Mouse (Mus musculus) midbrain, embryonic 11.5 days (tissue): ENCODE data around the gene Prkcb. TPM values are rescaled to one million over a fixed set of nuclear protein-coding genes. Genes with fewer than 3 reads are reported as not detected.

Experiments
- ATAC-seq: fragments of 200-750 bp; cut with Nextera tagmentation; 2 replicates; pipeline ENCODE4 v1.8.0; 2017; ENCODE audit warnings: moderate TSS enrichment, moderate library complexity; ENCODE audit not compliant: low FRiP score
- DNase-seq: peaks from one replicate; pipeline ENCODE4 v3.0.0; 2015; ENCODE audit warnings: low spot score; ENCODE audit errors: missing footprints
- H3K27ac ChIP-seq: fragments of 300-500 bp; sonication (generic); 2 replicates; pipeline ENCODE4 v1.5.1; 2014; ENCODE audit warnings: low read depth, low read length
- H3K27me3 ChIP-seq: fragments of 300-500 bp; sonication (generic); 2 replicates; pipeline ENCODE4 v1.6.1; 2014; ENCODE audit warnings: mild to moderate bottlenecking, low read length, moderate library complexity, mixed read lengths; ENCODE audit not compliant: control insufficient read depth, insufficient read depth
- H3K36me3 ChIP-seq: fragments of 300-500 bp; sonication (generic); 2 replicates; pipeline ENCODE4 v1.6.1; 2014; ENCODE audit warnings: mild to moderate bottlenecking, low read length, moderate library complexity, mixed read lengths; ENCODE audit not compliant: control insufficient read depth, insufficient read depth
- H3K4me1 ChIP-seq: fragments of 300-500 bp; sonication (generic); 2 replicates; pipeline ENCODE4 v1.6.1; 2014; ENCODE audit warnings: low read length; ENCODE audit not compliant: control insufficient read depth, insufficient read depth
- H3K4me2 ChIP-seq: fragments of 300-500 bp; sonication (generic); 2 replicates; pipeline ENCODE4 v1.6.1; 2014; ENCODE audit warnings: mild to moderate bottlenecking, moderate library complexity
- H3K4me3 ChIP-seq: fragments of 300-500 bp; sonication (generic); 2 replicates; pipeline ENCODE4 v1.5.1; 2014; ENCODE audit warnings: low read depth, low read length
- H3K9ac ChIP-seq: fragments of 300-500 bp; sonication (generic); 2 replicates; pipeline ENCODE4 v1.6.1; 2014; ENCODE audit warnings: low read length
- H3K9me3 ChIP-seq: fragments of 300-500 bp; sonication (generic); 2 replicates; pipeline ENCODE4 v1.6.1; 2016; ENCODE audit warnings: low read length; ENCODE audit not compliant: control insufficient read depth
- WGBS: fragments of 180-500 bp; shearing (Covaris S2); extraction: QIAGEN DNeasy Blood & Tissue Kit; methylation state at CpG from one replicate; pipeline ENCODE4 v1.1.7; 2014; 5-methylcytosine and 5-hydroxymethylcytosine counted together
- polyA plus RNA-seq: library from polyadenylated mRNA; unstranded; fragments of >200 nt; fragmentation: Nextera tagmentation; extraction: Ambion mirVana; gene quantifications from 2 replicates; pipeline ENCODE4 v1.2.1, GENCODE M21; 2014

Gene Prkcb
- polyA plus RNA-seq, 1 experiment from 2014 or later = 17.9 TPM

DNA sequence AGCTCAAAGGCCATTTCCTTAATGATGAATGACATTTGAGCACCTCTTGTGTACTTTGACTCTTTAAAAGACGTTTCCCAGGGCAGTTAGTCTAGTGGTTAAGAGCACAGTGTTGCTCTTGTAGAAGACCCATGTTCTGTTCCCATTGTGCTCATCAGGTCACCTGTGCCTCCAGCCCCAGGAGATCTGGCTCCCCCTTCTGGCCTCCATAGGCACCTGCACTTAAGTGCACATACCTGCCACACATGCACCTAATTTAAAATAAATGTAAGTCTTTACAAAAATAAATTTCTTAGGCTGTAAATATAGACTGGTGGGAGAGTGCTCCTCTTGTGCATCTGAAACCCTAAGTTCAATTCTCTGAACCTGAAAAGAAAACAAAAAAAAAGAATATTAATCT, 335.2 kb downstream of the Prkcb start:
- H3K27me3 ChIP-seq = no peaks in the 10 kb centered on the region; the same call in 1 of the 2 replicates
- no peaks in the 10 kb centered on the region for H3K9me3 ChIP-seq
- 61% methylated on average over 1 of the region's 1 CpGs for WGBS
- no peak for DNase-seq
- H3K36me3 ChIP-seq = no peaks in the 10 kb centered on the region
- H3K27ac ChIP-seq = no peak overlapping the region
- no peak overlapping the region for H3K4me3 ChIP-seq
- H3K4me1 ChIP-seq = peaks cover 11% of the 10 kb centered on the region
- no peak overlapping the region for H3K9ac ChIP-seq
- no peak overlapping the region for H3K4me2 ChIP-seq
- ATAC-seq = no peak

DNA sequence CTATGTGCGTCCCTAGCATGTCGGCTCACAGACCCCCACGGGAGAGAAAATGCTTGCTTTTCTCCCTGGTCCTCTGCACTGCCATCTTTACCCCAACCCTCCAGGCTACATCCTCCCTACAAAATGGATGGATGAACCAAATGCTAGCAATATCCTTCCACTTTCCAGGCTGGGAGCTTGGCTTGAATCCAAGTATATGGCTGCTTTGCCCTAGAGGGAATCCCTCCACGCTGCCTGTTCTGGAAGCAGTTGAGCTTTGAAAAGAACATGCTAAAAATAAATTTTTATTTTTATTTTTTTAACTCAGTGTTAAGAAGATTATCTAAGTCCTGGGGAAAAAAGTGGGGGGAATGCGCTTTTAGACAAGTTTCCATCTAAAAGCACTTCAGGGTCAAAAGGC, 339.5 kb downstream of the Prkcb start:
- Histone ChIP-seq H3K27ac (no peak overlapping the region), H3K36me3 (no peaks in the 10 kb centered on the region), H3K9me3 (no peaks in the 10 kb centered on the region), H3K9ac (no peak overlapping the region), H3K27me3 (no peaks in the 10 kb centered on the region), H3K4me3 (no peak overlapping the region), H3K4me1 (peaks cover under 1% of the 10 kb centered on the region; the same call in 1 of the 2 replicates), H3K4me2 (no peak overlapping the region)
- DNase-seq = no peak
- no peak for ATAC-seq
- WGBS = 92% methylated on average over 5 of the region's 5 CpGs

DNA sequence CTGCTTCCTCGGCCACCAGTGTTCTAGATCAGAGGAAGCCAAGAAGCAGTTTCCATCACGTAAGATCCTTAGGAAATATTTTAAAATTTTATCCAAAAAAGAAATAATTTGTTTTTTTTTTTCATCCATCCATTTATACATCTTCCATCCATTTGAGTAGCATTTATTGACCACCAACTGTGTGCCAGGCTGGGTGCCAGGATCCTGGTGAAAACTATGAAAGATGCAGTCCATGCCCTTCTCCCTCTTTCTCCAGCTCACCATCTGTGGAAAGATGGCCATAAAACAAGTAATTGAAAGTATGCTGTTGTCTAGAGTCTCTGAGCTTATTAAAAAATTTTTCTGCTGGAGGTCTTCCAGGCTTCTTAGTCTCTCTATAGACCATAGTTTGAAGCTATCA, 341.8 kb downstream of the Prkcb start:
- Histone ChIP-seq H3K9ac (no peak overlapping the region), H3K4me2 (no peak overlapping the region), H3K27ac (no peak overlapping the region), H3K9me3 (no peaks in the 10 kb centered on the region), H3K27me3 (no peaks in the 10 kb centered on the region), H3K4me3 (no peak overlapping the region), H3K36me3 (no peaks in the 10 kb centered on the region), H3K4me1 (no peaks in the 10 kb centered on the region)
- ATAC-seq = no peak
- DNase-seq = no peak
- WGBS = 89% methylated on average over 2 of the region's 2 CpGs

DNA sequence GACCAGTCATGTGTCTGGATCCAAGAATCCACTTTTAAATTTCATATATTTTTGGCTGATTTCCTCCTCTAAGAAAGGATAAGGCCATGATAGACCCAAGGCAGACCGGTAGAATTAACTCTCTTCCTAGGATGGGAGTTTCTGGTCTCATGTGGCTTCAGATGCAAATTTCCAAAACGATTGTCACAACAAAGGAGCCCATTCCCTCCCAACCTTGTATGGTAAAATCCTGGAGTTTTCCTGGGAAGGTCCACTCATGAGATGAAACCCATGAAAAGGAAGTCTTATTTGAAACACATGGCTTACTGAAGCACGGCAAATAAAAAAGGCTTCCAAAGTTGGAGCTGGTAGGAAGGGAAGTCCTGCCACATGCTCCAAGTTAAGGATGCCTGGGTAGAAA, 342.6 kb downstream of the Prkcb start:
- no peaks in the 10 kb centered on the region for H3K27me3 ChIP-seq
- ATAC-seq = no peak
- DNase-seq = no peak
- H3K4me1 ChIP-seq = no peaks in the 10 kb centered on the region
- H3K4me3 ChIP-seq = no peak overlapping the region
- H3K4me2 ChIP-seq = no peak overlapping the region
- WGBS = 71% methylated on average over 3 of the region's 3 CpGs
- H3K27ac ChIP-seq = no peak overlapping the region
- no peak overlapping the region for H3K9ac ChIP-seq
- no peaks in the 10 kb centered on the region for H3K9me3 ChIP-seq
- no peaks in the 10 kb centered on the region for H3K36me3 ChIP-seq

DNA sequence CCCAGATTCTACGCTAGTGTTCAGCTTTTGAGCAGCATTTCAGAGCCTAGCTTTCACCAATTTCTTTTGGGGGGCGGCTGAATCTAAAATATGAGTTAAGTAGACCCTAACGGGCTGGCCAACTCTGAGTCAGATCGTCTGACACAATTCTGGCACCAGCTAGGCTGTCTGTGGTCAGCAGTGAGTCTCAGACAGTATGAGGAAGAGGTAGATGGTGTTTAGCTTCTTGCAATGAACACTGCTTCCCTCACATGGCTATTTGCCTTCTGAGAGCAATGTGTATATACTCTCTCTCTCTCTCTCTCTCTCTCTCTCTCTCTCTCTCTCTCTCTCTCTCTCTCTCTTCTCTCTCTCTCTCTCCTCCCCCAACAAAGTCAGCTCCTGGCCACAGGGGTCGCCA, 344.4 kb downstream of the Prkcb start:
- H3K36me3 ChIP-seq = no peaks in the 10 kb centered on the region
- H3K4me3 ChIP-seq = no peak overlapping the region
- DNase-seq (no peak), ATAC-seq (no peak)
- no peak overlapping the region for H3K4me2 ChIP-seq
- no peaks in the 10 kb centered on the region for H3K4me1 ChIP-seq
- 83% methylated on average over 5 of the region's 5 CpGs for WGBS
- no peak overlapping the region for H3K9ac ChIP-seq
- no peaks in the 10 kb centered on the region for H3K9me3 ChIP-seq
- no peaks in the 10 kb centered on the region for H3K27me3 ChIP-seq
- H3K27ac ChIP-seq = no peak overlapping the region

DNA sequence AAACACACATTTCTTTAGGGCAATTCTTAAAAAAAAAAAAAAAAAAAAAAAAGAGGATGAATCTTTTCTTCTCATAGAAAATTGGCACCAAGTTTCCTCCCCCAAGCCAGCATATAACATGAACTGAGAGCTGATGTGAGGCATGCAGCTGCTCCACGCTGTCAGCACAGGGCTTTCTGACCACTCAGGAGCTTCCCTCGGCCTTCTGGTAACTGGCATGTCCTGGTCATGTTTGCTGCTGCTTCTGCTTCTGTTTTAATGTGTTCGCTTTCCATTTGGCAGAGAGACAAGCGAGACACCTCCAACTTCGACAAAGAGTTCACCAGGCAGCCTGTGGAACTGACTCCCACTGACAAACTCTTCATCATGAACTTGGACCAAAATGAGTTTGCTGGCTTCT, 344.9 kb downstream of the Prkcb start:
- 86% methylated on average over 5 of the region's 5 CpGs for WGBS
- Histone ChIP-seq H3K4me3 (no peak overlapping the region), H3K27ac (no peak overlapping the region), H3K9ac (no peak overlapping the region), H3K36me3 (no peaks in the 10 kb centered on the region), H3K9me3 (no peaks in the 10 kb centered on the region), H3K4me1 (no peaks in the 10 kb centered on the region), H3K27me3 (no peaks in the 10 kb centered on the region), H3K4me2 (no peak overlapping the region)
- ATAC-seq (no peak), DNase-seq (no peak)

DNA sequence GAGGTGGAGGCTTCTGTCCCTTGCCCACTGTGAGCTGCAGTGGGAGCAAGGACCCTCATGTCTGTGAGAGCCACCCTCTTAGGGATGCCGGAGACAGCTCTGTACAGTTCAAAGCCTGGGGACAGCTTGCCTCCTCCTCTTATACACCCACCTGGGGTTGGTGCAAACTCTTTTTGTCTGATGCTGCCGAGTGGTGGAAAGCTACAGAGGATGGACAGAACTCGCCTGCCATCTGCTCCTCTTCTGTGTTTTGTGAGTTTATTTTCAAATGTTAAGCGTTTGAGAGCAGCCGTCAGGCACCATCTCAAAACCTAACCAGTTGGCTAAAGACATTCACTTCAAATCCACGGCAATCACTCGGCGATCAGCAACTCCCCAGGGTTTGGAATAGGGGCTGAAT, 355.1 kb downstream of the Prkcb start:
- ATAC-seq = no peak

DNA sequence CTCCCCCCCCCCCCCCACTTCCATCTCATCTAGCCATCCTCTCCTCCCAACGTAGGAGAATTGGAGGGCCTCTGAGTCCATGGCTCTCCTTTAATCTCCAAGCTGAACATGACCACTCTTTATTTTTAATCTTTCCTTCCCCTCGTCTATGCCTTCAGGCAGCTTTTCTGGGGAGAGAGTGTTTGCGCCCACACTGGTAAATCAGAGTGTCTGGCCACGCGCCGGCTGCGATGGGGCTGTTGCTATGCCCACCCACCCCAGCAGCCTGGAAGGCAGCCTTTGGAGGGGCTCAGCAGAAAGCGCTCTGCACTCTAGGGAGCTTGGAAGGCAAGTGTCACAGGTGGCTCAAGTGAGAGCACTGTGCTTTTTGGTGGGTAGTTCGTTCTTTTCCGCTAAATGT, 360.8 kb downstream of the Prkcb start:
- ATAC-seq (no peak), DNase-seq (no peak)
- Histone ChIP-seq H3K27me3 (no peaks in the 10 kb centered on the region), H3K4me1 (no peaks in the 10 kb centered on the region), H3K4me2 (no peak overlapping the region), H3K9me3 (no peaks in the 10 kb centered on the region), H3K9ac (no peak overlapping the region), H3K27ac (no peak overlapping the region), H3K36me3 (no peaks in the 10 kb centered on the region), H3K4me3 (no peak overlapping the region)
- WGBS = 80% methylated on average over 10 of the region's 10 CpGs

More for the DNA sequence above, 355.1 kb downstream of the Prkcb start:
- H3K27ac ChIP-seq = no peak overlapping the region
- WGBS = 89% methylated on average over 8 of the region's 8 CpGs
- H3K4me1 ChIP-seq = no peaks in the 10 kb centered on the region
- no peak overlapping the region for H3K4me3 ChIP-seq
- no peaks in the 10 kb centered on the region for H3K36me3 ChIP-seq
- no peaks in the 10 kb centered on the region for H3K27me3 ChIP-seq
- no peak for DNase-seq
- no peak overlapping the region for H3K4me2 ChIP-seq
- no peaks in the 10 kb centered on the region for H3K9me3 ChIP-seq
- H3K9ac ChIP-seq = no peak overlapping the region

DNA sequence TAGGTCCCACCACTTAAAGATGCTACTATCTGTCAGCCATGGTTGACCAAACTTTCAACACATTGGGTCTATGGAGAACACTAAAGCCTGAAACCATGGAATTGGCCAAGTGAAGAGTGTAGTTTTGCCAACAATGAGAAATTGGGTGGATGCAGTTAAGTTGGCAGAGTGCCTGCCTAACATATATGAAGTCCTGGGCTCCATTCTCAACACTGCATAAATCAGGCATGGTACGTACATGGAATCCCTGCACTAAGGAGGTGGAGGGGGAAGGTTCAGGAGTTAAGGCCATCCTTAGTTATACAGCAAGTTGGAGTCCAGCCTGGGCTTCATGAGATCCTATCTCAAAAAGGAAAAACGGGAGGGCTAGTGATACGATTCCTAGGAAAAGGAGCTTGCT, 364.0 kb downstream of the Prkcb start:
- Histone ChIP-seq H3K27ac (no peak overlapping the region), H3K9ac (no peak overlapping the region), H3K4me1 (no peaks in the 10 kb centered on the region), H3K9me3 (no peaks in the 10 kb centered on the region), H3K36me3 (no peaks in the 10 kb centered on the region), H3K27me3 (no peaks in the 10 kb centered on the region), H3K4me3 (no peak overlapping the region), H3K4me2 (no peak overlapping the region)
- no peak for ATAC-seq
- no peak for DNase-seq
- WGBS = 86% methylated on average over 3 of the region's 3 CpGs

DNA sequence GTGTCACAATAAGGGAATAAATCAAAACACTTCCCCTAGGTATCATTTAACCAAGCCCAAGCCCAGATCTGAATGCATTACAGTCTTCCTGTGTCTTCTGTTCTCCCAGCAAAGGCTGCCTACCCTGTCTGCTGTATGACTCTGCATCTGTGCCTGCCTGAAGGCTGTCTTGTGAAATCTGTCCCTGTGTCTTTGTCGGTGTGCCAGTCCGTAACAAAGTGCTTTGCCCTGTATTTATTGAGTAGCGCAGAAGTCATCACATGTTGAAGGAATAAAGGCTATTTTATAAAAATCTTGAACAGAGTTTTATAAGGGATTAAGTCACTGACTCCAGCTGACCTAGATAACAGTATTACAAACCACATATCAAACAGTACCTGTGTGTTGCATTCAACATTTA, 368.1 kb downstream of the Prkcb start:
- H3K27me3 ChIP-seq = no peaks in the 10 kb centered on the region
- H3K36me3 ChIP-seq = no peaks in the 10 kb centered on the region
- no peaks in the 10 kb centered on the region for H3K9me3 ChIP-seq
- DNase-seq (no peak), ATAC-seq (no peak)
- no peaks in the 10 kb centered on the region for H3K4me1 ChIP-seq
- H3K27ac ChIP-seq = no peak overlapping the region
- H3K4me3 ChIP-seq = no peak overlapping the region
- no peak overlapping the region for H3K9ac ChIP-seq
- WGBS = 95% methylated on average over 3 of the region's 3 CpGs
- H3K4me2 ChIP-seq = no peak overlapping the region
